Mouse (Mus musculus) common myeloid progenitor, adult 5-6 weeks (primary cell): ENCODE measurements around the gene Gpr27. TPM values are rescaled to one million over a fixed set of nuclear protein-coding genes. Genes with fewer than 3 reads are reported as not detected.

Experiments
- ATAC-seq: replicated peaks from 2 replicates; pipeline ENCODE4 v1.8.0; 2016; ENCODE audit warnings: low read depth, mild to moderate bottlenecking, moderate TSS enrichment, inconsistent platforms; ENCODE audit not compliant: poor library complexity, severe bottlenecking
- total RNA-seq: library from RNA; stranded (forward); fragments of 200-1000, 187-1606 nt; gene quantifications from 2 replicates; pipeline ENCODE4 v1.2.3, GENCODE M21; 2017

Gene Gpr27
- not detected in 2 replicates for total RNA-seq

DNA sequence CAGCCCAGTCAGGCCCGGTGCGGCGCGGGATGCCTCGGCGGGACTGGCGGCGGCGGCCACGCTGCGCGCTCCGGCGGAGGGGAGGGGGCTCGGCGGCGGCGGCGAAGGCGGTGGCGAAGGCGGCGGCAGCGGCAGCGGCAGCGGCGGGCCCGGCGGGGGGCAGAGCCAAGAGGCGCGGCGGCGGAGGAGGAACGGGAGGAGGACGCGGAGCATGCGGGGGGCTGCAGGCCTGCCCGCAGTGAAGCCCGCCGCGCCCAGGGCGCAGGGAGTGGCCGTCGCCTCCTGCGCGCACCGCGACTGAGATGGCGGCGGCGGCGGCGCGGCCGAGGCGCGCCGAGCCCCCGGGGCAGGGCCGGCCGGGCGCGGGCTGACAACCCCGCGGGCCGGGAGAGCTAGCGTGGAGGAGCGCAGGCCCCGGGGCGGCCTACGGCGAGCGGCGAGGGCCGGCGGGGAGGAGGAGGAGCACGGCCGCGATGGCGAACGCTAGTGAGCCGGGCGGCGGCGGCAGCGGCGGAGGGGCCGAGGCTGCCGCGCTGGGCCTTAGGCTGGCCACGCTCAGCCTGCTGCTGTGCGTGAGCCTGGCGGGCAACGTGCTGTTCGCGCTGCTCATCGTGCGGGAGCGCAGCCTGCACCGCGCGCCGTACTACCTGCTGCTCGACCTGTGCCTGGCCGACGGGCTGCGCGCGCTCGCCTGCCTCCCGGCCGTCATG lies at the start of gene Gpr27:
Gene Gpr27, plus strand, starts transcription at position 474 of the 710 bp plus-strand sequence.
- ATAC-seq = 0 out of 2 replicates have a peak, but pooled peaks have one; percentile 29

DNA sequence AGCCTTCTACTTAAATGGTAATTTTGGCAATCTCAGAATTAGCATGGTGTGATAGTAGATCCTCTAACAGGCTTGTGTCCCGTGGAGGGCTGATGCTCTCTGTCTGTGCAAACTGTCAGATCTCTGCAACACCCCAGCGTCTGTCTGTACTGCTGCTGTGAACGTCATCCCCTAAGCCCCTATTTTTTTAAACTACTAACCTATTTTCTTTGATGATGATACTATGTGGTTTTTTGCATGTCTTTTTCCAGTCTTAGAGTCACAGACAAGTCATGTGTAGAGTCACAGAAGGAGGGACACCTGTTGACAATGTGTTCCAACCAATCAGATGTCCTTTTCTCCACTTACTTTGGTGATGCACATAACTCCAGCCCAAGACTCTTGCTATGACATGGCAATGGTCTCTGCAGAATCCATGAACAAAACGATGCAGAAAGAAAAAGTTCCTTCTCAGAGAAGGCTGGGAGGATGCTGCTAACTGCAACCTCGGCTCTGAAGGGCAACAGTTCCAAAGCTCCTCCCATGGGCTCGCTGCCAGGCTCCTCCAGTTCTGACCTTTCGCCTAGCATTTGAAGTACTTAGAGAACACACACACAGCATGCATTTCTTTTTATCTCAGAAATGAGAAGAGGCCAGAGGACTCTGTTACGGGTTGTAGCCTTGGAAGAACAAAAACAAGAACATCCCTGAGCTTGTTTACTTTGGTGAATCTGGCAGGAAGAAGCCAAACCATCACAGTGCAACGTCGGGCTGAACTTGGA lies 48.9 kb upstream of the Gpr27 start:
- ATAC-seq = no peak

- ATAC-seq = no peak
Observed at GRCm38 (mm10) chr6:99644386-99644785, 48.1 kb upstream of the Gpr27 start.

- no peak for ATAC-seq
Observed at GRCm38 (mm10) chr6:99644876-99645275, 47.6 kb upstream of the Gpr27 start.

- no peak for ATAC-seq
Observed at GRCm38 (mm10) chr6:99646344-99646743, 46.1 kb upstream of the Gpr27 start.

DNA sequence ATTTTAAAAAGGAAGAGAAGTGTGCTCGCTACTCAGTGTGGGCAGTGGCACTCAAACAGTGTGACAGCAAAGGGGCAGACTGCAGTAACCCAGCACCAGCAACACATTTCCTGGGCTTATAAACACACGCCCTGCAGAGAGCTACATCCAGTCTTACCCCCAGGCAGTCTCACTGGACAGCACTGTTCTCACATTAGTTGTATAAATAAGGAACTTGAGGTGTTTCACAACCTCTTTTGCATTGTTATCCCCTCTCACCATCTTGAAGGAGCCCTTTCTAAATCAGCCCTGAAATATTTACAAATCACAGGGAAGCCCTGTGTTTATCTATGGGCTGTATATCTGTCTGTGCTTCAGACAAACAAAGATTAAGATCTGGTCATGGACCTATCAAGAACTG lies 43.2 kb upstream of the Gpr27 start:
- peak; percentile 76 for ATAC-seq

DNA sequence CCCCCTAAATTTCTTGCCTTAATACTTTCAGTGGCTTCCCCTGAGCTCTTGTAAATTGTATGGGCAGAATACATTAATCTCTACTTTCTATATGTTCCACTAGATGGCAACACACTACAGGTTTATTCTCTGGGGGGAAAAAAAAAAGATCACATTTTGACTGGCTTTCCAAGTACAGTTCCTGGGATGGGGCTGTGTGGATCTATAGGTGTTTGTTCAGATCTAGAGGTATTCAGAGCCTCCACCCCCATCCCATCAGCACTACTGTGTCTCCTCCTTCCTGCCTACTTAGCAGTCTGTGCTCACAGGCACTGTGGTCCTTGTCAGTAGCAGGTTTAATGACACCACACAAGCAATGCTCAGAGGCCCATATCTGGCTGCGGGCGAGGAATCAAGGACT lies 40.1 kb upstream of the Gpr27 start:
- ATAC-seq = no peak

- no peak for ATAC-seq
Observed at GRCm38 (mm10) chr6:99654343-99654742, 38.1 kb upstream of the Gpr27 start.

DNA sequence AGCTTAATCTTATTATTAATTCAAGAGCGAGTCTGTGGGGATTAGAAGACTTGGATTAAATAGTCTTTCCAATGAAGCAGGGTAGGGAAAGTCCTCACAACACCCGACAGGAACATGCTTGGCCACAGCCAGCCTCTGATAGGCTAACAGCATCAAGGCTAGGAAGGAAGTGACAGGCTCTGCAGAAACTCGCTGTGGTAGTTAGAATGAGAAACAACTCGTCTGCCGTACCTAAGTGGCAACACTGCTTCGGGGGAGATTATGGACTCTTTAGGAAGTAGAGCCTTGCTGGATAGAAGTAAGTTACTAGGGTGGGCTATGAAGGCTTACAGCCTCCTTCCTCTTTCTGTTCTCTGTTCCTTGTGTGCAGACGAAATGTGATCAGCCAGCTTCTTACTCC lies 37.0 kb upstream of the Gpr27 start:
- peak; percentile 80 for ATAC-seq

DNA sequence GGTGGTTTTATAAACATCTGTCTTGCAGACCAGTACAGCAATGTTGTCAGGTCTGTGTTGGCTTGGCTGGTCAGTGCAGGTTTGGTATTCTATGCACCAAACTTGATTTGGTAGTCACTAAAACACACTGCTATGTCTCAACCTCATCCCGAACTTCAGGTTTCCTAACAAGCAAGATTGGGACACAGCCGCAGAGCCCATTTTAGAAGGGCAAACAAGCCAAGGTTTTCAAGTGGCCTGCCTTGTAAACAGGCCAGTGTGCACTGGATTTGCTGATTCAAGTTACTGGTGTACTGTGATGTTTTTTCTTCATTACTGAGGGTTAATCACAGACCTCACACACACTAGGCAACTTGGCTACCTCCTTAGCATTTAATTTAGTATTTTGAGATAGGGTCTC lies 36.4 kb upstream of the Gpr27 start:
- no peak for ATAC-seq

DNA sequence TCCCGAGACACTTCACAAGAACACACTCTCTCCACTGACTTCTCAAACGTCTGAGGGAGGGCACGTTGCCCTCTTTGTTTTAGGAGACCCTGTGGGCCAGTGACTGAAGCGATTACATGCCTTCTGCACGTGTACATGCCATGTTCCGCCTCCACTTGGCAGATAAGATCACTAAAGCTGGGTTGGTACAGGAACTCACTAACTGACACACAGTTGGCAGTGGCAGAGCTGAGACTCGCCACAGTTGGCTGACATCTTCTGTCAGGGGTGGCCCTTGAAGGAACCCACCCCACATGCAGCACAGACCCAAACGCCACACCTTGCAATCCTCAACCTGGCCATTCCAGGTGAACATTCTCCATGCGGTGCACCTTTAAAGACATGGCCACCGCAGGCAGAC lies 33.9 kb upstream of the Gpr27 start:
- ATAC-seq = peak; percentile 40

- ATAC-seq = peak; percentile 29
Observed at GRCm38 (mm10) chr6:99660443-99660842, 32.0 kb upstream of the Gpr27 start.

GRCm38 (mm10) chr6:99663232-99663631 lies 29.2 kb upstream of the Gpr27 start:
- ATAC-seq = no peak

DNA sequence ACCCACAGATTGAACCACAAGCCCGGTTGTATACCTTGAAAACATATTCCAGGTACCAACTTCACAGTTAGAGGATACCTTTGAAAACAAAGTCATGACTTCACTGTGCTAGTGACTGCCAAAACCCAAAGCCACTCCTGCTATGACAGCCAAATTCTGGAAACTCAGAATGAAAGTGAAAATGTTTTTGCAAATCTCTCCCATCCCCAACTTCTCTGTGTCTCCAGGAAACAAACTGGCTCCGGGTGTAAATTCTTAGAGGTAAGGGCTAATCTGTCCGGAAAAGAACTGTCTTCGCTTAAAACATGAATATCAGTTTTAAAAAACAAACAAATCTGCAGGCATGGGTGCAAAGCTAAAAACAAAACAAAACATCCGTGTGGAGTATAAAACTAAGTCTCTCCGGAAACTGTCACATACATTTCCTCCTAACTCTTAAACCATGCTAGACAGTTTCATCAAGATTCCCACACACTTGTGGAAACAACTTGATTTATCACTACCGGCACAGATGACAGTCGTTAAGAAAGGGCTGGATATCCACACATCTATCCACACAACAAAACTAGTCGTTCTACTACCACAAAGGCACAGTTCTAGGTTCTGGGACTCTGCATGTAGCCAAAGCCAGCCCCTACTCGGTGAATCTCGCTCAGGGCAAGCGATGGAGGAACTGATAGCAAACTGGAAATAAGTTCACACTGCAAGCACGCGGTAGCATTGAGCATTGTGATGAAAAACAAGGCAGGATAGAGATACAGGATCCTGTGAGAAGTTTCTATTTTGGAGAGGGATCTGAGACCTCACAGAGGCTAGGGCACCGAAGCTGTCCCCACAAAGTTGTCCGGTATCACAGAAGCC lies 26.8 kb upstream of the Gpr27 start:
- 0 out of 2 replicates have a peak, but pooled peaks have one; percentile 13 for ATAC-seq

DNA sequence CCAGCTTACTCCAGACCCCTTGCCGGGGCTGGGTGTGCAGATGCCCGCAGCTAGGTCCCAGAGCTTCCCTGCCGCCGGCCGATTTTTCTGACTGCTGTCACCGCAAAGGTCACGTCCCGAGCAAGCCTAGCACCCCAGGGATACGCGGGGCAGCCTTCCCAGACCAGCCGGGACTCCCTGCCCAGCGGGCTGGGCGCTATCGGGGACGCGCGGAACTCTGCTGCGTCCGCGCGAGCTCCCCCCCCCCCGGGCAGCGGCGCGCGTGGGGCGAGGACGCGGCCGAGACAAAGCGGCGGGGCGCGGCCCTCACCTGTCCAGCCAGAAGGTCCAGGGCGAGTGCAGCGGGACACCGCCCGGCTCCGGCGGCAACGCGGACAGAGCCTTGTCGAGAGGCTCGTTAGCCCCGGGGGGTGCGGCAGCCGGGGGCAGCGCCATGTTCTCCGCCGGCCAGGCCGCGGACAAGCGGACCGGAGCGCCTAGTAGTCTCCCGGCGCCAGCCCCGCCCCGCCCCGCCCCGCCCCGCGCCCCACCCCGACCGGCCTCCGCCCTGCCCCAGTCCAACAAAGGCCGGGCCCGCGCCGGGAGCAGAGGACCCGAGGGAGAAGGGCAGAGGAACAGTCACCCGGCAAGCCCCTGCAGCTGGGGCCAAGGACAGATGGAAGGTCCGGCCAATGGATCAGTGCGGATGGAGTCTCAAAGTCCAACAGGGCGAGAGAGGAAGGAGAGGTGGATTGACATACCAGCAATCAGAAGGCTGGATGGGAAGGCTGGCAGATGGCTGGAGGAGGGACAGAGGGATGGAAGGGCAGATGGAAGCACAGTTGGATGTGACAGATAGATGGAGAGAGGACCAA lies 25.9 kb upstream of the Gpr27 start, which contains the start of the genes Eif4e3 and Gm20696:
Gene Eif4e3, minus strand, starts transcription at position 454 of the 854 bp plus-strand sequence.
Gene Gm20696, minus strand, starts transcription at position 480 of the 854 bp plus-strand sequence.
- ATAC-seq = peak; percentile 43

DNA sequence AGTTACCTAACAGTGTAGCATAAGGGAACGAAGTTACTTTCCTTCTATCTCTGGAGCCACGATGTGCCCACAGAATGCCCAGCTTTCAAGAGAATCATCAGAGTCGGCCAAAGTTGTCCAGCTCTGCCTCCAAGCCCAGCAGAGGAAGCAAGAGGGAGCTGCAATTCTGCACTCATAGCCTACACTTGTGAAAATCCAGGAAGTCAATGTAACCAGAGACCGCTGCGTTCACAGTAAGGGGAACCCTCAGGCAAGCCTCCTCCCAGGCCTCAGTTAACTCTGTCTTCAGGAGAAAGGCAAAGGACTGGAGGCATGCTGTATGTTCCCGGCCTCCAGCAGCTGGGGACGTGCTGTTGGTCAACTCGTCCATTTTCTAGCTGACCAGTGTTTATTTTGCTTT lies 25.2 kb upstream of the Gpr27 start:
- ATAC-seq = peak; percentile 67

GRCm38 (mm10) chr6:99669481-99670325 lies 22.8 kb upstream of the Gpr27 start:
- ATAC-seq = no peak

DNA sequence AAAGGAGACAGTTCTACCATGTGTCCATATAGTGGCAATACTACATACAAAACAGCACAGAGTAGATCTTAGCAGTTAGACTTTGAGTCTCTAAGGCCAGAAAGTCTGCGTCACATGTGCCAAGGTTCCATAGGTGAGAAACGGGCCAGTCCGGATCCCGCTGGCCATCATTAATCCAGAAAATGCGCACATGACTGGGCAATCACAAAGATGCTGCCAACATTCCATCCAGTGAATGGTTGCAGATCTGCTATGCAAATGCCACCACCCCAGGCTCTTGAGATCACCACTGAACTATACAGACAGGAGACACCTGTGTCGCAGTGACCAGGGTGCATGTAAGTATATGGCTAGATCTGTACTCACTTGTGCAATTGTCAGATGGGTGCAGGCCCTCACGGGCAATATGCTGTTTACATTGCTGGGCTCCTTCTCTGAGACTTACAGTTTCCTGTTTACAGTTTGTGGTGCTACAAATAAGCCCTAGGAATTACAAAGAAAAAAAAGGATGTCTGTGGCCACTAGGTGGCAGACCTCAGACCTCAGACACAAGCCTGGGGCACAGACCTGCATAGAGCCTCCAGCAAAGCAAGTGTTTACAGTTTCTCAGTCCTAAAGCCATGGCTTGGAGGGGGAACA lies 21.9 kb upstream of the Gpr27 start:
- ATAC-seq = peak; percentile 64
